Mouse (Mus musculus) stomach, postnatal 0 days (tissue): ENCODE measurements around the gene Commd1. TPM values are rescaled to one million over a fixed set of nuclear protein-coding genes. Genes with fewer than 3 reads are reported as not detected.
A peak's percentile ranks its signal among the peaks of the same experiment; 100 is the strongest.

Experiments
- ATAC-seq: fragments of 200-750 bp; cut with Nextera tagmentation; 2 replicates; pipeline ENCODE4 v1.8.0; 2017; ENCODE audit not compliant: low FRiP score, low TSS enrichment
- DNase-seq: peaks from one replicate; pipeline ENCODE4 v3.0.0-alpha.2; 2016; ENCODE audit warnings: low spot score
- H3K27ac ChIP-seq: fragments of 300-500 bp; sonication (generic); replicated peaks from 2 replicates; pipeline ENCODE4 v1.5.1; 2014; ENCODE audit warnings: mild to moderate bottlenecking, control low read depth
- H3K27me3 ChIP-seq: fragments of 300-500 bp; sonication (generic); 2 replicates; pipeline ENCODE4 v1.6.1; 2014; ENCODE audit warnings: low read length; ENCODE audit not compliant: control insufficient read depth, insufficient read depth
- H3K36me3 ChIP-seq: fragments of 300-500 bp; sonication (generic); 2 replicates; pipeline ENCODE4 v1.6.1; 2014; ENCODE audit warnings: low read length, mixed read lengths; ENCODE audit not compliant: control insufficient read depth, insufficient read depth
- H3K4me1 ChIP-seq: fragments of 300-500 bp; sonication (generic); replicated peaks from 2 replicates; pipeline ENCODE4 v1.6.1; 2014; ENCODE audit warnings: antibody characterized with exemption; ENCODE audit not compliant: control insufficient read depth, insufficient read depth
- H3K4me2 ChIP-seq: fragments of 300-500 bp; sonication (generic); replicated peaks from 2 replicates; pipeline ENCODE4 v1.6.1; 2014; ENCODE audit warnings: low read depth, mild to moderate bottlenecking, control low read depth, moderate library complexity
- H3K4me3 ChIP-seq: fragments of 300-500 bp; sonication (generic); 2 replicates; pipeline ENCODE4 v1.5.1; 2014; ENCODE audit warnings: low read depth, low read length, control low read depth
- H3K9ac ChIP-seq: fragments of 300-500 bp; sonication (generic); 2 replicates; pipeline ENCODE4 v1.6.1; 2014; ENCODE audit warnings: mild to moderate bottlenecking, low read length, control low read depth, mixed read lengths
- H3K9me3 ChIP-seq: fragments of 300-500 bp; sonication (generic); 2 replicates; pipeline ENCODE4 v1.6.1; 2016; ENCODE audit warnings: low read length; ENCODE audit not compliant: control insufficient read depth
- CTCF ChIP-seq: IDR thresholded peaks from 2 replicates; pipeline ENCODE4 v1.5.1; 2016; ENCODE audit warnings: antibody characterized with exemption, low read depth, mild to moderate bottlenecking, moderate library complexity
- EP300 ChIP-seq: optimal IDR thresholded peaks from 2 replicates; pipeline ENCODE3; 2016; ENCODE audit warnings: antibody characterized with exemption
- WGBS: fragments of 180-500 bp; shearing (Covaris S2); extraction: QIAGEN DNeasy Blood & Tissue Kit; methylation state at CpG from one replicate; pipeline ENCODE4 v1.1.7; 2014; 5-methylcytosine and 5-hydroxymethylcytosine counted together
- polyA plus RNA-seq: library from polyadenylated mRNA; unstranded; fragments of >200 nt; fragmentation: Nextera tagmentation; extraction: Ambion mirVana; gene quantifications from 2 replicates; pipeline ENCODE4 v1.2.1, GENCODE M21; 2015

Commd1 gene
- polyA plus RNA-seq, 1 experiment from 2014 or later = 269 TPM

DNA sequence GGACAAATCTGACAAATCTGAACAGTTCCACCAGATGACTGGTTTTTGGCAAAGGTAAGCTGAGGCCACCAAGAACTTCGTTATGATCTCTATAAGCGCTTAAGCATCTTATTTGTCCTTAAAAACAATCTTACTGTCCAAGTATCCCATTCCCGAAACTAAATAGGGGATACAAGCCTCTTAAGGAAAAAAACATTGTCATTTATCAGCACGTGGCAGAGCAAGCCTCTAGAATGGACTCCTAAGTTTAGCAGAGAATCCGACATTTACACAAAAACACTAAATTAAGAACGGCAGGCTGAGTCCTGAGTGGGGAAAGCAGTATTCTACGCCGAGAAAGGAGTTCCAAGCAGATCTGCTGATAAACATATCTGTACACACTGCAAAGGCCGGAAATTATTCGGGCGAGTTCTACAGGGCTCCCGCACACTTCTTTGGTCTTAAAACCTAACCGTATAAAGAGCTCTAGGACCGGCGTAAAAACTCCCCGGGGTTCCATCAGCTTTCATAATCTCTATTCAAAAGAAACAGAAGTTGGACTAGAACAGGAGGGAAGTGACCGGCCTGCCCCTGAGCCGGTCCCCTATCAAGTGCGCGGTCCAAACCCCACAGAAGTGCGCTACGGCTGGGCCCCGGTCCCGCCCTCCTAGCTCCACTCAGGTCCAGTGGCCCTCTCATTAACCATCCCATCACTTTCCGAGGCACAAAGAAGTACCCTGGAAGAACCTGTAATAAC is 124.3 kb downstream of the Commd1 start:
- H3K36me3 ChIP-seq = no peaks in the 10 kb centered on the region
- H3K4me1 ChIP-seq = no peaks in the 10 kb centered on the region
- peak overlapping the region; percentile 97 for H3K27ac ChIP-seq
- DNase-seq (peak; percentile 36), ATAC-seq (no peak)
- peak overlapping the region; percentile 91 for H3K4me3 ChIP-seq
- TF ChIP-seq EP300 (no peak), CTCF (no peak)
- H3K9ac ChIP-seq = peak overlapping the region; percentile 88
- 27% methylated on average over 25 of the region's 25 CpGs for WGBS
- no peaks in the 10 kb centered on the region for H3K9me3 ChIP-seq
- peak overlapping the region; percentile 91 for H3K4me2 ChIP-seq
- H3K27me3 ChIP-seq = no peaks in the 10 kb centered on the region

DNA sequence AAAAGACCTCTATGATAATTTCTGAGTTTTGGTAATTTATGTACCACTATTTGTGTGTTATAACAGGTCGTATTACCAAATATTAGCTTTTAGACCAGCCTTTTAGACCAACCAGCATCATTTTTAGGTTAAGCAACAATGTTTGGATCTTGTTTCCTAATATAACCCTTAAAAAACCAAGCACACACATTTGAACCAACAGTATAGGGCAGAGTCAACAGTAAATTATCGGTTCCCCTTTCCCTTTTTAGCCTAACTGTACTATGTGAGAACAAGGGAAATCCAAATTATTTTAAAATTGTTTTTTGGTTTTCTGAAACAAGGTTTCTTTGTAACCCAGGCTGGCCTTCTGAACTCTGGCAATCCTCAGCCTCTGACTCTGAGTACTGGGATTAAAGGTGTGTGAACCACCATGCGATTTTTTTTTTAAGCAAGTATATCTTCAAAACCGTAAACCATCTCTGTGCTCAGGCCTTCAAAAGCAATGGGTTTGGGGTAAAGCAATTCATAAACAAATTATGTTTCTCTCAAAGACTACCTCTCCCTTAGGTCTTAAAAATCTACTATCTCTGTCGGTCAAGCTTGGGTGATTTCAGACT is 125.0 kb downstream of the Commd1 start:
- 74% methylated on average over 5 of the region's 5 CpGs for WGBS
- no peak for DNase-seq
- Histone ChIP-seq H3K27me3 (no peaks in the 10 kb centered on the region), H3K4me2 (peak overlapping the region; percentile 91), H3K4me3 (peak overlapping the region; percentile 91; the same call in 1 of the 2 replicates), H3K27ac (no peak overlapping the region), H3K9me3 (no peaks in the 10 kb centered on the region), H3K4me1 (no peaks in the 10 kb centered on the region), H3K9ac (no peak overlapping the region), H3K36me3 (no peaks in the 10 kb centered on the region)
- TF ChIP-seq EP300 (no peak), CTCF (no peak)
- no peak for ATAC-seq

DNA sequence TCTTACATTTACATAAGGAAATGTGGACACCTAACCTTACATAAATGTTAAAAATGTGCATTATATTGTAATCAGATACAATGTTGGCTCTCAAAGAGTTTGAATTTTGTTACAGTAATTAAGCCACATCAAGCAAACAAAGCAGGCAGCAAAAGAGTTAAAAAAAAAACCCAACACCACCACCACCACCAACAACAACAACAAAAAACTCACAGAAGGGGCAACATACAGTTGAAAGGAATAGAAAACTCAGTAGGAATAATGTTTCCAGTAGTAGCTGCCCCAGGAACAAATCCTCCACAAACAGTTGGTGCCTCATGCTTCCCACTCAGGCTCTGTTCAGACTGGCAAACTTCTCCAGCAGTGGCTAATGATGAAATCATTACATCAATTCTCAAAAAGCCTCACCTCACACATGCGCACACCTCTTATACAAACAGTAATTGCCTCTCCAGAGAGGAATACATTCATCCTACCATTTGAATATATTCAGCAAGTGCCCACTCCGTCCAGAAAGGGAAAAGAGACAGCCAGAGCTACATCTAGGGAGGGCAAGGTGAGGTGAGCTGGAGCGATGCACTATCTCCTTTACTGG is 125.7 kb downstream of the Commd1 start:
- no peak overlapping the region for H3K4me2 ChIP-seq
- H3K9me3 ChIP-seq = no peaks in the 10 kb centered on the region
- no peak for TF ChIP-seq EP300
- TF ChIP-seq CTCF = no peak
- H3K4me3 ChIP-seq = no peak overlapping the region
- H3K36me3 ChIP-seq = no peaks in the 10 kb centered on the region
- H3K27me3 ChIP-seq = no peaks in the 10 kb centered on the region
- 75% methylated on average over 3 of the region's 3 CpGs for WGBS
- H3K9ac ChIP-seq = no peak overlapping the region
- ATAC-seq (no peak), DNase-seq (no peak)
- no peaks in the 10 kb centered on the region for H3K4me1 ChIP-seq
- H3K27ac ChIP-seq = no peak overlapping the region

DNA sequence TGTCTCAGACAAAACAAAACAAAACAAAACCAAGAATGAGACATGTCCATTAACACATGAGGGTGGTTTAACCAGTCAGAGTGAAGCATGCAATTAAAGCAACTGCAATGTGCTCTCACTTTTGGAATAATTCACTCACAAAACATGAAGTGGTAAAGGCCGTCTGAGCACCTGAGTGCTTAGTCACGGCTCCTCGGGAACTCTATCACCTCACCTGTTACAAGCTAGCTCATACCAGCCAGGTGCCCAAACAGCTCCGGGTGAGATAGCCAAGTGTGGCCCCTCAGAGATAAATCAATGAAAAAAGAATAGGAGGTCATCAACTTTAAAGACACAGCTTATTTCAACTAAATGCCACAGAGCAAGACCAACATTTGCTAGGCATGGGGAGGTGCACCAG is 127.6 kb downstream of the Commd1 start:
- no peaks in the 10 kb centered on the region for H3K36me3 ChIP-seq
- no peak for TF ChIP-seq EP300
- no peak overlapping the region for H3K4me2 ChIP-seq
- ATAC-seq (no peak), DNase-seq (no peak)
- H3K4me1 ChIP-seq = peaks cover 5% of the 10 kb centered on the region; the same call in 1 of the 2 replicates
- no peaks in the 10 kb centered on the region for H3K9me3 ChIP-seq
- H3K9ac ChIP-seq = no peak overlapping the region
- no peak overlapping the region for H3K27ac ChIP-seq
- H3K27me3 ChIP-seq = no peaks in the 10 kb centered on the region
- H3K4me3 ChIP-seq = no peak overlapping the region
- WGBS = 59% methylated on average over 4 of the region's 4 CpGs

DNA sequence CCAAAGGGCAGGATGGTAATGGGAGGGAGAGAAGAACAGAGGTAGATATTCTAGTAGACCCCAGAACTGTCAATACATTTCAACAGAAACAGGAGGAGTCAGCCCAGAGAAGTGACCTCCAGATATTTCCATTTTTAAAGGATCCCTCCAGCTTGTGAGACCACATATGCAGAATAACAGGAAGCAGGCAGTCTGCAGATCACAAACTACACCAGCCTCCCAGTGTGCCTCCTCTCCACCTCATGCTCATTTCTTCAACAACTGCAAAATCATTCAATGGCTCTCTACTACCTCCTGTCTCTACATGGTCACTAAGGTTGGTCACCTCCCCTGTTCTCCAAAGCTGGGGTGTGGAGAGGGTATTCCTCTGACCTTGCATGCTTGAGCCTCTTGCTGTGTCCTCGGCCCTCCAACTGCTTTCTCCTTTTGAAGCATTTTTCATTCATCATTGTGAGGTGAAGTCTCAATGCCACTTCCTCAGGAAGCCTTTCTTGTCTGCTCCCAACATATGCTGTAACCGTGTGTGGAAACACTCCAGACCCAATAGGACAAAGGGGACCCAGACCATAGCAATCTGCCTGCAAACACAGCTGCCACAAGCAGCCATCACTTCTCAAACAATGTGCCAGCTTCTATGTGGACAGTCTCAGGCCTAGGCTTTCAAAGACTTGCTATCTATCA is 128.6 kb downstream of the Commd1 start:
- Histone ChIP-seq H3K4me3 (no peak overlapping the region), H3K4me2 (no peak overlapping the region), H3K36me3 (no peaks in the 10 kb centered on the region), H3K27ac (no peak overlapping the region), H3K9me3 (no peaks in the 10 kb centered on the region), H3K27me3 (no peaks in the 10 kb centered on the region), H3K4me1 (peaks cover 5% of the 10 kb centered on the region; the same call in 1 of the 2 replicates), H3K9ac (no peak overlapping the region)
- TF ChIP-seq CTCF (no peak), EP300 (no peak)
- ATAC-seq (no peak), DNase-seq (no peak)
- WGBS = 48% methylated on average over 2 of the region's 2 CpGs

DNA sequence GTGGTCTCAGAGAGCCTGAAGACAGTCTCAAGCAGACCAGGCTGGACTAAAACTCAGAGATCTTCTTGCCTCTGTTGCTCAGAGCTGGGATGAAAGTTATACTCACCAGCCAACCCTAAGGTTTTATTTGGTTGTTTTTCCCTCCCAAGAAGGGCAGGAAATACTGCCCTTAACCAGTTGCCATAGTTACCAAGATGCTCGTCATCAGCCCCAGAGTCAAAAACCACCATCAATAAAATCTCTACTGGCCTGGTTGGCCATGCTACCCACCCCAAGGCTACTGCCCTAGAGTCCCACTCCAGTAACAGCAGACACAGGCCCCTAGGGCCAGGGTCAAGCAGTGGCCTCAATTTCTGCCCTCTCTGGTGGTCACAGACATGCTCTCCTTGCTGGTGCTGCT is 129.7 kb downstream of the Commd1 start:
- H3K4me1 ChIP-seq = peaks cover 7% of the 10 kb centered on the region; the same call in 1 of the 2 replicates
- no peaks in the 10 kb centered on the region for H3K9me3 ChIP-seq
- H3K36me3 ChIP-seq = no peaks in the 10 kb centered on the region
- no peak overlapping the region for H3K9ac ChIP-seq
- no peak for TF ChIP-seq EP300
- TF ChIP-seq CTCF = no peak
- no peak overlapping the region for H3K4me3 ChIP-seq
- DNase-seq = no peak
- ATAC-seq = no peak
- 84% methylated on average over 1 of the region's 1 CpGs for WGBS
- no peak overlapping the region for H3K4me2 ChIP-seq
- H3K27me3 ChIP-seq = no peaks in the 10 kb centered on the region
- no peak overlapping the region for H3K27ac ChIP-seq
